Mouse (Mus musculus) forebrain, embryonic 12.5 days (tissue): ENCODE measurements around the gene Scn8a. TPM values are rescaled to one million over a fixed set of nuclear protein-coding genes. Genes with fewer than 3 reads are reported as not detected.
A peak's percentile ranks its signal among the peaks of the same experiment; 100 is the strongest.
"Not testable (repeated sequence)": the region's sequence is repeated elsewhere in the genome, so short reads cannot be mapped to it uniquely, and the experiment has no call there.

ENCODE experiments used
- ATAC-seq: fragments of 200-750 bp; cut with Nextera tagmentation; 2 replicates; pipeline ENCODE4 v1.8.0; 2017; ENCODE audit warnings: moderate TSS enrichment; ENCODE audit not compliant: low FRiP score
- H3K27ac ChIP-seq: fragments of 300-500 bp; sonication (generic); 2 replicates; pipeline ENCODE4 v1.5.1; 2016; ENCODE audit warnings: mild to moderate bottlenecking
- H3K27me3 ChIP-seq: fragments of 300-500 bp; sonication (generic); 2 replicates; pipeline ENCODE4 v1.6.1; 2016; ENCODE audit warnings: mild to moderate bottlenecking
- H3K36me3 ChIP-seq: fragments of 300-500 bp; sonication (generic); replicated peaks from 2 replicates; pipeline ENCODE4 v1.6.1; 2016; ENCODE audit warnings: mild to moderate bottlenecking
- H3K4me1 ChIP-seq: fragments of 300-500 bp; sonication (generic); 2 replicates; pipeline ENCODE4 v1.6.1; 2016
- H3K4me2 ChIP-seq: fragments of 300-500 bp; sonication (generic); 2 replicates; pipeline ENCODE4 v1.6.1; 2016; ENCODE audit warnings: mild to moderate bottlenecking, moderate library complexity
- H3K4me3 ChIP-seq: fragments of 300-500 bp; sonication (generic); replicated peaks from 2 replicates; pipeline ENCODE4 v1.5.1; 2016; ENCODE audit warnings: mild to moderate bottlenecking
- H3K9ac ChIP-seq: fragments of 300-500 bp; sonication (generic); 2 replicates; pipeline ENCODE4 v1.6.1; 2016; ENCODE audit warnings: mild to moderate bottlenecking
- H3K9me3 ChIP-seq: fragments of 300-500 bp; sonication (generic); 2 replicates; pipeline ENCODE4 v1.6.1; 2016
- WGBS: fragments of 180-500 bp; shearing (Covaris S2); methylation state at CpG from one replicate; pipeline ENCODE4 v1.1.7; 2016; 5-methylcytosine and 5-hydroxymethylcytosine counted together
- polyA plus RNA-seq: library from polyadenylated mRNA; unstranded; fragments of >200 nt; fragmentation: Nextera tagmentation; extraction: Ambion mirVana; gene quantifications from 2 replicates; pipeline ENCODE4 v1.2.1, GENCODE M21; 2016

Scn8a gene
- polyA plus RNA-seq, result 19.3 and 20.7 TPM in 2 replicates

DNA sequence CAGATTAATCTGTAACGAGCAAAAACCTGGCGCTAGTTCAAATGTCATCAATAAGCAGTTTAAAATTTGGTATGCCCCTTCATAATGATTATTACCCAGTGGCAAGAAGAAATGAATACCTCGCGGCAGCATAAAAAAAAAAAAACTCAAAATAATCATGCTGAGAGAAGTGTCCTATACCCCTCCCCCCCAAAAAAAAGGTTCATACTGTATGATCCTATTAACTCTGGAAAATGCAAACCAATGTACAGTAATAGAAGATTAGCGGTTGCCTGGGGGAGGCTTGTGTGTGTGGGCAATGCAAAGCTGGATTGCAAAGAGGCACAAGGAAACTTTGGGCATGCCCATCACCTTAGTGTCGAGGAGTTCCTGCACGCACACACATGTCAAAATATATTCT lies at the start of gene Scn8a:
Gene Scn8a, plus strand, starts transcription at position 301 of the 400 bp plus-strand sequence.
- ATAC-seq, result no peak
- Histone ChIP-seq H3K27ac (no peak within 1 kb of the TSS), H3K4me3 (peak within 1 kb of the TSS; percentile 95), H3K9ac (peak within 1 kb of the TSS; percentile 51), H3K4me2 (peak within 1 kb of the TSS; percentile 62), H3K9me3 (0 out of 2 replicates have a peak, but pooled peaks cover 2% of the 10 kb centered on the region), H3K4me1 (peaks cover 28% of the 10 kb centered on the region), H3K27me3 (peaks cover 44% of the 10 kb centered on the region), H3K36me3 (no peaks in the 10 kb centered on the region)
- WGBS, result 76% methylated on average over 7 of the region's 7 CpGs

DNA sequence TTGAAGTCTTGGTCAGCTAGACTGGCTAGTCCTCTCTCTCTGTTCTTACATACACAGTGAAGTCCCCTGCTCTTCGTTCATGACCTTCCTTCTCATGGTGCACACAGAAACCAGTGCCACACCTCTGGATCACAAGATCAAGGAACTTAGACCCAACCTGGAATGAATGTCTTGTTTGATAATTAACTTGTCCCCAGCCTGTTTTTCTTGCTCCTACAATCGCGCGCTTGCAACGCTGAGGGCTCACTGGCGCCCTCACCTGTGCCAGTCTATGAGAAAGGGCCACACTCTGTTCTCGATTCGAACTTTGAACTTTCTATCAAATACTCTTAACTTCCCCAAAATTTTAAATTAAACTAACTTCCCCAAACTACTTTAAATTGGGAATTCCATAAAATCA lies 47.8 kb upstream of the Scn8a start:
- Histone ChIP-seq H3K9me3 (no peaks in the 10 kb centered on the region), H3K4me2 (no peak overlapping the region), H3K4me1 (peaks cover 7% of the 10 kb centered on the region), H3K27ac (no peak overlapping the region), H3K27me3 (peaks cover 32% of the 10 kb centered on the region), H3K9ac (no peak overlapping the region), H3K4me3 (no peak overlapping the region), H3K36me3 (no peaks in the 10 kb centered on the region; the same call in 1 of the 2 replicates)
- no peak for ATAC-seq
- WGBS, result 64% methylated on average over 8 of the region's 8 CpGs

DNA sequence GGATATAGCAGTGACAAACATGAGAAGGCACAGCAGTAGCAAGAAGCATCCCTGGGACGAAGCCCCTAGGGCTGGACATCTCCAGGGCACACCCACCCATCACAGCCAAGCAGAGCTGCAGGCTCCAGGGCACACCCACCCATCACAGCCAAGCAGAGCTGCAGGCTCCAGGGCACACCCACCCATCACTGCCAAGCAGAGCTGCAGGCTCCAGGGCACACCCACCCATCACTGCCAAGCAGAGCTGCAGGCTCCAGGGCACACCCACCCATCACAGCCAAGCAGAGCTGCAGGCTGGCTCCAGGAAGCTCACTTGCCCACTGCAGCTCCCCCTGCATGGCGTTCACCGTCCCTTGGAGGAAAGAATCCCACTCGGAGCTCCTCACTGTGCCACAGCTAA lies 47.3 kb upstream of the Scn8a start:
- not testable (repeated sequence) for H3K4me3 ChIP-seq, H3K9ac ChIP-seq, H3K4me1 ChIP-seq, ATAC-seq, H3K27ac ChIP-seq, H3K9me3 ChIP-seq, H3K36me3 ChIP-seq, H3K4me2 ChIP-seq
- 82% methylated on average over 4 of the region's 4 CpGs for WGBS
- H3K27me3 ChIP-seq, result peaks cover 32% of the 10 kb centered on the region

DNA sequence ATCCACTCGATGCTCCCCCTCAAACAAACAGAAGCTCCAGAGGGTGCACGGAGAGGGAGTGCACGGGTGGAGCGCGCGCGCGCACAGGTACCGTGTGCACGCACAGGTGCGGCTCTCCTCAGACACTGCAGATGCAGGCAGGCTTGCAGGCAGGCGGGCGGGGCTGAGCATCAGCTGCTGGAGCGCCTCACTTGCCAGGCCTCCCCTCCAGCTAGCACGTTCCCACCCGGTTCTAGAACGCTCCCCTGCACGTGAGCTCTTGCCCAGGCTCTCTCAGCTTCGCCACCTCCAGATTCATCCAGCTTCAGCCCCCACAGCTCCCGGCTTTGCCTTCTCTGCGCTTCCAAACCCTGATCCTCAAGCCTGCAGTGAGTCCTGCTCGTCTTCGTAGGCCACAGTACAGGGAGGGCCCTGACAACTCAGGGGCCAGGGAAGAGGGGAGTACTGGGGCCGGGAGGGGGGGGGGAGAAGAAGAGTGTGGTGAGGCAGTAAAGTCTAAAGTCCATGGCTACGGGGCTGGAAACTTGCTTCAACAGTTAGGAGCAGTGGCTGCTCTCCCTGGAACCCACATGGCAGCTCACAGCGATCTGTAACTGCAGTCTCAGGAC lies 44.3 kb upstream of the Scn8a start:
- no peak overlapping the region for H3K9ac ChIP-seq
- H3K27me3 ChIP-seq, result peaks cover 32% of the 10 kb centered on the region
- H3K27ac ChIP-seq, result no peak overlapping the region
- no peaks in the 10 kb centered on the region for H3K36me3 ChIP-seq
- H3K9me3 ChIP-seq, result no peaks in the 10 kb centered on the region
- whole genome bisulfite sequencing, result 16% methylated on average over 26 of the region's 26 CpGs
- H3K4me1 ChIP-seq, result peaks cover 7% of the 10 kb centered on the region
- peak overlapping the region; percentile 38 for H3K4me2 ChIP-seq
- 0 out of 2 replicates have a peak, but pooled peaks have one; percentile 9 for ATAC-seq
- peak overlapping the region; percentile 3; the same call in 1 of the 2 replicates for H3K4me3 ChIP-seq

DNA sequence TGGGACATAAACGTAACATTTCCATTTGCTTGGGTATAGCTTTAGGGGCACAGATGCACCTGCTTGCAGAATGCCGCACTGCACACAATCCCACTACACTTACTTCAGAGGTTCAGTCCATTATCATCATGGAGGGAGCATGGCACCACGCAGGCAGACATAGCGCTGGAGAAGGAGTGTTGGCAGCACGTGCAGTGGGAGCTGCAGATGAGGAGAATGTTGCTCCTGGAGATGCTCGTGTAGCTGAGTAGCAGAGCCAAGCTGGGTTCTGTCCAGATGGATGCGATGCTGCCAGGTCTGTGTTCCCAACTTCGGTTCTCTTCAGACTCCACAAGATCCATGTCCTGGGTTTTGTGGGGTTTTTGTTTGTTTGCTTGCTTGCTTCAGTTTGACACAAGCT lies 43.6 kb upstream of the Scn8a start:
- WGBS, result 85% methylated on average over 8 of the region's 8 CpGs
- Histone ChIP-seq H3K4me3 (no peak overlapping the region), H3K27ac (no peak overlapping the region), H3K4me1 (peaks cover 7% of the 10 kb centered on the region), H3K36me3 (no peaks in the 10 kb centered on the region), H3K9ac (no peak overlapping the region), H3K4me2 (no peak overlapping the region), H3K27me3 (peaks cover 32% of the 10 kb centered on the region), H3K9me3 (0 out of 2 replicates have a peak, but pooled peaks cover 5% of the 10 kb centered on the region)
- ATAC-seq, result no peak

DNA sequence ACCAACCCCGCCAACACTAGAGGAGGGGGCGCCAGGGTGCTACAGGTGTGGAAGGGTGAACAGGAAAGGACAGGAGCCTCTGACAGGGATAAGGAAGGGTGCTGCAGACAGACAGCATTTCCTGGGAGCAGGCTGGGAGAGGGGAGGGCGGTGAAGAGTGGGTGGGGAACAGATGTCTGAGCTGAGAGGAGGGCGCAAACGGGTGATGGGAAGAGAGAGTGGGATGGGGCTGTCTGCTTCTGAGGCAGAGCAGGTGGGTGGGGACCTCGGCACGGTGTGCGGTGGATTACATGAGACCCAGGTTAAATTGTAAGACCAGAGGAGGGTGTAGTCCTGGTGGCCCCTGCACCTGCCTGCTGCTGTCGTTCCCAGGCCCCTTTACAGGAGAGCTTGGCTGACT lies 39.9 kb upstream of the Scn8a start:
- no peak overlapping the region for H3K9ac ChIP-seq
- ATAC-seq, result no peak
- H3K4me2 ChIP-seq, result no peak overlapping the region
- H3K9me3 ChIP-seq, result 0 out of 2 replicates have a peak, but pooled peaks cover 5% of the 10 kb centered on the region
- H3K4me3 ChIP-seq, result no peak overlapping the region
- peaks cover 6% of the 10 kb centered on the region for H3K4me1 ChIP-seq
- 91% methylated on average over 9 of the region's 9 CpGs for WGBS
- H3K27me3 ChIP-seq, result peaks cover 16% of the 10 kb centered on the region
- H3K27ac ChIP-seq, result no peak overlapping the region
- H3K36me3 ChIP-seq, result no peaks in the 10 kb centered on the region

DNA sequence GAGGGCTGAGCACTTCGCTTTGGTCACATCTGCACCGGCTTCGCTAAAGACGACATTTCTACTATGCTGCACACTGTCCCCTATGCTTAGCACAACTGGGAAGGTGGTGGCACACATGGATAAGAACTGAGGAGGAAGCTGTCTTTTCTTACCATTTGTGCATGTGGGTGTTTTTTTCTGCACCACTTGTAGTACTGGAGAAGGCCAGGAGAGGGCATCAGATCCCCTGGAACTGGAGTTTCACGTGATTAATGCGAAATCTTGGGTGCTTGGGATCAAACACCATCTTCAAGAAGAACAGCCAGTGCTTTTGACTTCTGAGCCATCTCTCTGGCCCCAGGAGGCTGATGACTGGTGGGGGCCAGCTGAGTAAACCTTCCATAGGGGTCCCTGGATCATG lies 39.0 kb upstream of the Scn8a start:
- no peak overlapping the region for H3K4me3 ChIP-seq
- WGBS, result 60% methylated on average over 6 of the region's 6 CpGs
- no peaks in the 10 kb centered on the region for H3K4me1 ChIP-seq
- H3K36me3 ChIP-seq, result no peaks in the 10 kb centered on the region
- H3K27me3 ChIP-seq, result peaks cover 7% of the 10 kb centered on the region; the same call in 1 of the 2 replicates
- no peak overlapping the region for H3K4me2 ChIP-seq
- no peak for ATAC-seq
- H3K9me3 ChIP-seq, result 0 out of 2 replicates have a peak, but pooled peaks cover 5% of the 10 kb centered on the region
- no peak overlapping the region for H3K9ac ChIP-seq
- no peak overlapping the region for H3K27ac ChIP-seq

DNA sequence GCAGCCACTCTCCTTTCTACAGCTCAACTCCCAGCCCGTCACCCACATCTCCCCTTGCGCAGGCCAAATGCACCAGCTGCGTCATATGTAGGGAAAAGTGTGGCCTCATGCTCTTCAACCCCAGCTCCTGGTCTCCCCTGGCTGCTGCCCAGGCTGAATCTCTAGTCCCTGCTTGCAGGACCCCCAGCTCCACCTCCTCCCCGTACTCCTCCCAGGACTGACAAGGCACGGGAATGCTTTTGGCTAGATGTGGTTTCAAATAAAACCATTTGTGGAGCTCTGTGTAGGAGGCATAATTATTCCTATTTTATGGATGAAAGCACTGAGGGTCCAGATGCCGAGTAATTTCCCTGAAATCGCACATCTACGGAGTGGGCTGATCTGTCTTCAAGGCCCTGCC lies 37.5 kb upstream of the Scn8a start:
- Histone ChIP-seq H3K36me3 (no peaks in the 10 kb centered on the region), H3K27ac (no peak overlapping the region), H3K9me3 (0 out of 2 replicates have a peak, but pooled peaks cover 5% of the 10 kb centered on the region), H3K9ac (no peak overlapping the region), H3K4me3 (no peak overlapping the region), H3K27me3 (0 out of 2 replicates have a peak, but pooled peaks cover 3% of the 10 kb centered on the region), H3K4me1 (no peaks in the 10 kb centered on the region), H3K4me2 (no peak overlapping the region)
- ATAC-seq, result no peak
- WGBS, result 83% methylated on average over 8 of the region's 8 CpGs

DNA sequence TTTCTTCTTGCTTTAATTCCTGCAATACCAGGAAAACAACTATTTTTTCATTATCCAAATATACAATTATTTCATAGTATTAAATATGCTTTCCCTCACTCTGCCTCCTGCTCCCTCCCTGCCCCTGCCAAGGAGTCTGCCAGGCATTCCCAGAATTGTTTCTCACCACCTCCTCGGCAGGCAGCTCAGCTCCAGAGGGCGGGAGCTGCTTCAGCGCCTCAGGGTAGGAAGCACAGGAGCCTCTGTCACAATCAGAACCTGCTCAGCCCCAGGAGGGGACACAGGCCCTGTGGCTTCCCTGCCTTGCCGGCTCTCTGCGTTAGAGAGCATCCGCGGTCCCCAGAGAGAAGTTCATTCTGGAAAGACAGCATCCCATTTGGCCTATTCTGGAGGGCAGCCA lies 36.9 kb upstream of the Scn8a start:
- 23% methylated on average over 7 of the region's 7 CpGs for WGBS
- H3K27ac ChIP-seq, result no peak overlapping the region

DNA sequence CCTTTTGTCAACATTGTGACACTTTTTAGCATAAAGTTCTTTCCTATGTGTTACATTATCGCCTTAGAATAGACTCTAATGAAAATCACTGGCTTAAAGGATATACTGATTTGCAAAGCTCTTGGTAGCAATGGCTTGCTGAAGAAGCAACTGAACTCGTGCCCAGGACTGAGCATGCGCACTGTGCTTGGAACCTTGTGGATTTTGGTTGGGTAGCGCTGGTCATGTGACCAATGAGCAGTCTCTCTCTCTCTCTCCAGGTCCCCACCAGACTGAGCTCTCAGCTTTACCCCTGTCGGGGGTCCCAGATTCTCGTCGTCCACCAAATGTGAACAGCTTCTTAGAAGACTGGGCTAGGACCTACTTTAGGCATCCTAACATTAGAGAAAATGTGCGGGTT lies 32.9 kb upstream of the Scn8a start:
- Histone ChIP-seq H3K9ac (no peak overlapping the region), H3K4me1 (no peaks in the 10 kb centered on the region), H3K4me2 (no peak overlapping the region), H3K27me3 (0 out of 2 replicates have a peak, but pooled peaks cover 3% of the 10 kb centered on the region), H3K36me3 (no peaks in the 10 kb centered on the region), H3K4me3 (no peak overlapping the region), H3K9me3 (0 out of 2 replicates have a peak, but pooled peaks cover 5% of the 10 kb centered on the region), H3K27ac (no peak overlapping the region)
- WGBS, result 82% methylated on average over 8 of the region's 8 CpGs
- ATAC-seq, result no peak

More for the DNA sequence above, 36.9 kb upstream of the Scn8a start:
- Histone ChIP-seq H3K9me3 (0 out of 2 replicates have a peak, but pooled peaks cover 8% of the 10 kb centered on the region), H3K36me3 (no peaks in the 10 kb centered on the region), H3K4me3 (no peak overlapping the region), H3K4me1 (no peaks in the 10 kb centered on the region), H3K27me3 (0 out of 2 replicates have a peak, but pooled peaks cover 3% of the 10 kb centered on the region), H3K4me2 (no peak overlapping the region), H3K9ac (no peak overlapping the region)
- ATAC-seq, result no peak

DNA sequence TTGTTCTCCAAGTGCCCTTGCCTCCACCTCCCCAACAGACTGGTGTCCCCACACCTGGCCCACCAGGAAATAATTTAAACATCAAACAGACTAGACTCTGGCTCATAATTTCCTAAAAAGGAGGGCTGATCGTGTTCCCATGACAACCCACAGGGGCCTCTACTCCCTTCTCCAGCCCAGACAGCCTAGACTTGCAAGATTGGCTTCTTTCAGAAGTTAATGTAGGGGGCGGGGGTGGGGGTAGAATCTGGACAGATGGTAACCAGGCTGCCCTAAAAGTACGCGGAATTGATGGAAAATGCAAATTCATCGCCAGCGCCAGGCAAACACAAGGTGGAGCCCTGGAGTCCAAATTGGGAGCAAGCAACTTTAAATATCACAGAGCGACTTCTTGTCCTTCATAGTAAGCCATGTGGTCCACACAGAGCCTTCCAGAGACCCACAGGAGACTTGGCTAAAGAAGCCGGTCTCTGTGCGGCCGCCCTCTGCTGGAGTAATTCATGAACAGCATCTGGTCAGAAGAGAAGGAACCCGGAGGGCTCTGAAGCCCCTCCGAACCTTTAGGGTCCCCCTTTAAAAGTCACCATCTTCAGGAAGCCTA lies 31.0 kb upstream of the Scn8a start:
- ATAC-seq, result no peak

DNA sequence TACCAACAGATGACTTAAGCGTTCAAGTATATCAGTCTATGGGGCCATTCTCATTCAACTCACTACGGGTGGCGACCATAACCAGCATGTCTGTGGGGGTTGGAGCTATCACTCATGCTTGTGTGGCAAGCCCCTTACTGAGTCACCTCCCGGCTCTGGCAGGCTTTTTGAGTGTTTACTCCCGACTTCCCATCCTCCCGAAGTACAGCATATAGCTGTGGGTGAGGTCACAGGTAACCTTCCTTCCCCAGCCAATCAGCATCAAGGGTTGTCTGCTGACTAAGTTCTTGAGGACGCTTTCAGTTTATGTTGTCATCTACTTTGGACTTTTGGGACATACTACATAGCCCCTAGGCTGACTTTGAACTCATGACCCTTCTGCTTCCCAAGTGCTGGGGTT lies 25.3 kb upstream of the Scn8a start:
- no peaks in the 10 kb centered on the region for H3K27me3 ChIP-seq
- no peak overlapping the region for H3K4me2 ChIP-seq
- no peak overlapping the region for H3K27ac ChIP-seq
- no peak overlapping the region for H3K4me3 ChIP-seq
- H3K9me3 ChIP-seq, result peaks cover 6% of the 10 kb centered on the region
- H3K36me3 ChIP-seq, result no peaks in the 10 kb centered on the region
- no peak overlapping the region for H3K9ac ChIP-seq
- no peak for ATAC-seq
- 86% methylated on average over 7 of the region's 7 CpGs for WGBS
- peaks cover 8% of the 10 kb centered on the region; the same call in 1 of the 2 replicates for H3K4me1 ChIP-seq

More for the DNA sequence above, 31.0 kb upstream of the Scn8a start:
- no peak overlapping the region for H3K4me2 ChIP-seq
- 39% methylated on average over 12 of the region's 12 CpGs for WGBS
- 0 out of 2 replicates have a peak, but pooled peaks cover 5% of the 10 kb centered on the region for H3K9me3 ChIP-seq
- no peak overlapping the region for H3K27ac ChIP-seq
- no peaks in the 10 kb centered on the region for H3K4me1 ChIP-seq
- no peak overlapping the region for H3K9ac ChIP-seq
- no peak overlapping the region for H3K4me3 ChIP-seq
- no peaks in the 10 kb centered on the region for H3K36me3 ChIP-seq
- no peaks in the 10 kb centered on the region for H3K27me3 ChIP-seq
